Mouse (Mus musculus): ENCODE measurements at regions not wholly inside any gene's neighbourhood (a gene's known extent, or its start where the extent isn't known, plus 50 kb on each side); places are given as distances from the start of the nearest gene placed in this dataset.
"Not testable (repeated sequence)": the region's sequence is repeated elsewhere in the genome, so short reads cannot be mapped to it uniquely, and the experiment has no call there.

GRCm38 (mm10) chr5:129256136-129256535, 159.6 kb downstream of the Adgrd1 start:
- no peak for DNase-seq (ENCODE audit: low spot score)

DNA sequence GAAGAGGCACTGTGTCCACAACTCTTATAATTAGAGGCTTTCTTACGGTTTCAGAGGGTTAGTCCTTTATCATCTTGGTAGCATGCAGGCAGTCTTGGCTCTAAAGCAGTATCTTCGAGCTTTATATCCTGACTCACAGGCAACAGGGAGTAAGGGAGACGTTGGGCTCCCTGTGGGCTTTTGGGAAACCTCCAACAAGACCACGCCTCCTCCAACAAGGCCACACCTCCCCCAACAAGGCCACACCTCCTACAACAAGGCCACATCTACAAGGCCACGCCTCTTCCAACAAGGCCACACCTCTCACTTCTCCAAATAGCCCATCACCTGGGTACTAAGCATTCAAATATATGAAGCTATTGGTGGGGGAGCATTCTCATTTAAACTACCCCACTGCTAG, 160.7 kb downstream of the Adgrd1 start:
- no peak for DNase-seq (ENCODE audit: low spot score)

DNA sequence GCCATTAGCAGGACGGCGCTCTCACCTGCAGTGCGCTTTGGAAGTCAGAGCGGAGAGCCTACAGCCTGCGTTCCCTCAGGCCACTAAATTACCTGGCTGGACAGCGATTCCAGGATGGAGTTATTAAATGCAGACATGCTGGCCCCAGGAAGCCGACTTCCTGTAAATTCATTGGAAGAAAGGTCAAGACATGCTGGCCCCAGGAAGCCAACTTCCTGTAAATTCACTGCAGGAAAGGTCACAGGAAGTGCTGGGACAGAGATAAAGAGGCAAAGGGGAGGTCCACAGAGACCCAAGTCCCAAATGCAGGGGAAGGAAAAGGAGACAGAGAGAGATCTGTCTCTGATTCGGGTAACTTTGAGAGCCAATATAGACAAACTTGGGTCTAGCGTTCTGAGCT, 164.1 kb downstream of the Adgrd1 start:
- DNase-seq (ENCODE audit: low spot score): peak; percentile 71

DNA sequence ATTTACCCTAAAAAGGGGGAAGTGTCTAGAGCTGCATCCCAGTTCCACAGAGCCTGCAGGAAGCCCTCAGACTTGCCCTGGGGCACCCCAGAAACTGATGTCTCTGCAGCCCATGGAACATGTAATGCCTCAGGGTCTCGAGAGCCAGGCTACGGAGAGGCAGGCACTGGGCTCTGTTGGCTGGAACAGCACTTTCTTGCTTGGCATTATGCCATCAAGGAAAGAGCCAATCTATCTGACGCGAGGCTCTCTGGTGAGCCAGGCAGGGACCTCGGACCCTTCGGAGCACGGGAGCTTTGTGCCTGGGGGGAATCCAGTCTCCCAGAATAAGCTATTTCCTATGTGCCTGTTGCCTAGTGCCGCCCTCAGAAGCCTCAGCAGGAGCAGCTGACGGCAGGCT, 166.6 kb downstream of the Adgrd1 start:
- DNase-seq (ENCODE audit: low spot score): no peak

- no peak for DNase-seq (ENCODE audit: low spot score)
Observed at GRCm38 (mm10) chr5:129264363-129264762, 167.8 kb downstream of the Adgrd1 start.

DNA sequence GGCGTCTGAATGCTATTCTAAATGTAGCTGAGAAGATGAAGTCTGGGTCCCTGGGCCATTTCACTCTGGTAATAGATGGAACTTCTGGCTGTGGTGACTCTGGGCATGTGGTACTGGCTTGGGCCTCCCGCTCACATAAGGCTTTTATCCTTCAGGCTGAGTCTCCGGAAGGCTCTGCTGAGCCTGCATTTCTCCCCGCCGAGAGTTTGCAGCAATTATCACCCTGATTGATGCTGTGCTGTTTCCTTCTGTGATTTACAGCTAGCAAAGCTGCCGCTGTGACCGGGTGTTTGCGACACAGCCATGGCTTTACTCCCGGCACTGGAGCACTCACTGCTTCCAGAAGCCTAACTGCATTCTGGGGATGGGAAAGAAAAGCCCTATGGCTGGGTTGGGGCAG, 171.9 kb downstream of the Adgrd1 start:
- no peak for DNase-seq (ENCODE audit: low spot score)

DNA sequence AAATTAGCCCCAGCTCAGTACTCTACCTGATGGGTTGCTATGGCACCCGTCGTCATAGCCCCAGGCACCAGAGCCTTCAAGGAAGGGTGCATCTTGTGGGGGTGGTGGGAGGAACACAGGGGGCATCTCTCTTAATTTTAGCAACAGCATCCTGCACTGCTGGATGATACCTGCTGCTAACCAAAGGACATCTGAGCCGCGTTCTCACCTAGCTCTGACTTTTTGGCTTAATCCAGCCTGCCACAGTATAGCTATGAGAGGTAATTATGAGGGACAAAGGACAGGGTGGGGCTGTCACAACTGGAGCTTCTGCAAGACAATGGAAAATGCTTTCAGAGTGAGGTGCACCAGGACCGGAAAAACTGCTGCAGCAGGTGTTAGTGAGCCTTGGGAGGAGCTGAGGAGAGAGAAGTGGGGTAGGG, 173.5 kb downstream of the Adgrd1 start:
- DNase-seq (ENCODE audit: low spot score): no peak

GRCm38 (mm10) chr5:129281406-129281805, 184.9 kb downstream of the Adgrd1 start:
- DNase-seq (ENCODE audit: low spot score): no peak

DNA sequence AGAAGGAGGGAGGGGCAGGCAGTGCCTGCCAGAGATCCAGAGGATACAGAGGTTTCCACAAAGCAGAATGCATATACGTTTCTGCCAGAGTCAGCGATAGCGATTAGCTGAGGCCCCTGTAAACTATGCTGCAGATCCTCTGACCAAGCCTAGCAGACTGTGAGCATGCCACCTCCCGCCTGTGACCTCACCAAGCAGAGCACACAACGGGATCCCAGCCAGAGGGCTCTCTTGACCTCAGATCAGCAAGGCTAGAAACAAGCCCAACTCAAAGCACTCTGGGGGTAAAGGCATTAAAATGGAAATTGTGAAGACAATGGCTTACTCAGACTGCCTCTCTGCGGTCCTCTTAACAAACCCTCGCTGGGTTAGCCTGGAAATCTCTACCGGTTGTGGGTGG, 185.6 kb downstream of the Adgrd1 start:
- no peak for DNase-seq (ENCODE audit: low spot score)

- DNase-seq (ENCODE audit: low spot score): no peak
Observed at GRCm38 (mm10) chr5:129282826-129283225, 186.3 kb downstream of the Adgrd1 start.

DNA sequence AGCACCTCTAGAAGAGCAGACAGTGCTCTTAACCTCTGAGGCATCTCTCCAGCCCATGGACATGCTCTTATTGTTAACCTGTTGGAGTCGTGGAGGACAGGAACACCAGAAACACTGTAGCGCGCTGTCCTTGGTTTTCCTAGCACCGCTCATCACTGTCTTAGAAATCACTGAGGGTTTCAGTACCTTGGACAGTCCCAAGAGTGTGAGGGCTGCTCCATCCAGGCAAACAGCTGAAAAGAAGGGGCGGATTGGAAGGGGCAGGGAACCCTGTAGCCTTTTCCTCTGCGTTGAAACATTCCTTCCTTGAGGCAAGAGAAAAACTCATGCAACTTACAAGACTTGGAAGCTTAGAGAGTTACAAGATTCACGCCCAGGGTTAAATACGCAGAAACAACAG, 190.9 kb downstream of the Adgrd1 start:
- DNase-seq (ENCODE audit: low spot score): no peak

DNA sequence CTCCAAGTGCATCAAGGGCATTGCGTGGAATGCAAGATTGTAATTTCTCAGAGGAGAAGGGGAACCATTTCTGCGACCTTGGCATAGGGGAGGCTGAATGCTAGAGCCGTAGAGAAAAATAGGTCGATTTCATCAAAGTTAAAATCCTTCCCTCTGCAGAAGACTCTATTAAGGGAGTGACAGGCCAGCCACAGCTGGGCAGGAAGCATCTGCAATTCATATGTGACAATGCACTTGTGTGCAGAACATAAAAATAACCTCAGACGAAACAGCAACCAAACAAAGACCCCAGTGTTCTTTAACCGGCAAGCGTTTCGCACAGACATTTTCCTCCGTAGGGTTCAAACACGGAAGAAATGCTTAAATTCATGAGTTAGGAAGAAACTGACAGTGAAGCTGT, 196.3 kb downstream of the Adgrd1 start:
- DNase-seq (ENCODE audit: low spot score): not testable (repeated sequence)

GRCm38 (mm10) chr5:129294861-129295542, 198.5 kb downstream of the Adgrd1 start:
- not testable (repeated sequence) for DNase-seq (ENCODE audit: low spot score)

DNA sequence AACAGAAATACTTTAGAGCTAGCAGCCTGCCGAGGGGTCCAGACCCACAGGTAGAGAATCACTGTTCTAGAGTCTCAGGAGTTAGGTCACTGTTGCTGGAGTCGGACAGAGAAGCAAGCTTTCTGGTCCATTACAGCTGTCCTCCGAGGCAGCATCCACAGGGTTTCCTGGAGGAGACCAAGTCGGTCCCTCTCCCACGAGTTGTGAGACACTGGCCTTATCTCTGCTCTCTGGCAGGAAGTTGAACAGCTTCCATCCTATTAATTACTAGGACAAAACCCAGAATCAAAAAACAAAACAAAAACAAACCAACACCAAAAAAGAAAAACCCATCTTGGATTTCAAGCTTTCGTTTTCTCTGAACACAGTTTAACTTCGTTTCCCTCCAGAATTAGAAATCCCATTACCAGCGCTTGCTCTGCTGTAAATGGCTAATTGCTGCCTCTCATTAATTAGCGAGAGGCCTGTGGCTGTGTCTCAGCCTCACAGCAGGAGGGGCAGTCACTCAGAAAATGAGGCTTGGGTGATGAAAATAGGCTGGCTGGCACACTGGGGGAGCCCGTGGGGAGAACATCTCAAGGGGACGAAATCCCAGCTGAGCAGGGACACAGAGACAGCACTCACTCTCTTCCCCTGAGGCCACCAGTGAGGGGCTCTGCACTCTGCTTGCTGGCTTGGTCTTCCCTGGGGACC, 201.3 kb downstream of the Adgrd1 start:
- no peak for DNase-seq (ENCODE audit: low spot score)

DNA sequence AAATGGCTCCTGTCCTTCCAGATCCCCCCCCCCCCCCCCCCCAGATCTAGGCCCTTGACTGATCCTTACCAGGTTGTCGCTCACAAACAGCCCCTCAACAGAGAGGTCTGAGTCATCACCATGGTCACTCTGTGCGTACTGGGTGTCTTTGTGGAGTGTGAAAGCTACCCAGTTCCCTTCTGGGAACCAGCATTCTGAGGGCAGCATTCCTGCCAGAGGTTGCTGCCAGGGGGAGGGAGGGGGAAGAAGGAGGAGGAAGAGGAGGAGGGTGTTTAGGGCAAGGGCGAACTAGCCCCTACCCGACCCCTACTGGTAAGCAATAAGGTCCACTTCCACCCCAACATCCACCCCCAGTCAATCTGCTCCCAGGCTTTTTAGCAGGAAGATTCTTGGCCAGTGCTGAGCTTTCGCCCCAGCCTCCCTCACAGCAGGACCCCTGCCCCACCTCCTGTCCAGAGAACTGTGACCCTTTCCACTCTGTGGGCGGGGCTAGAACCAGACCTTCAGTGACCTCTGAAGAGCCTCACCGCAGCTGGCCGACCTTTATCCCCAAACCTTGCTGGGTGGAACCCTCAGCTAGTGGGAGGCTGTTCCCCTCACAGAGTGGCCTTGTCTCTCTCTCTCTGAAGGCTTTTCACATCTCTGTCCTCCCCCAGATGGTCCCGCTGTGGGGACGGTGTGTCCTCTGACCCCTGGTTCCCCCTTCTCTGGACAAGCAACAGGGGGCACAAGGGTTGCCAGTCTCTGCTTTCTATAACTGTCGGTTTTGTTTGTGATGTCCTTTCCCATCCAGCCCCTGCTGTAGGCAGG, 202.2 kb upstream of the Sfswap start:
- DNase-seq (ENCODE audit: low spot score): no peak

DNA sequence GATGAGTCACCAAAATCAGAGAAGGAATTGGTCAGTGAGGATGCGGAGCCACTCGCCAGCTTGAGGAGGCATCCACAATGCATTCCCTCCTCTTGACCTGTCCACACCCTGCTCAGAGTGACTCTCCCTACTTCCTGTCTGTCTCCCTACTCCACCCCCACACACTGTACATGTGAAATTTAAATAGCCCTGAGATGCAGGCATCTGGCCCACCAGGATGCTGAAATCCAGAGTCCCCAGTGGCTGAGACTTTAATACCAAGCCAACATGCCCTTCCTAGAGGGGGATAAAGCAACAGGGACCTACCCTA, 201.6 kb upstream of the Sfswap start:
- no peak for DNase-seq (ENCODE audit: low spot score)

DNA sequence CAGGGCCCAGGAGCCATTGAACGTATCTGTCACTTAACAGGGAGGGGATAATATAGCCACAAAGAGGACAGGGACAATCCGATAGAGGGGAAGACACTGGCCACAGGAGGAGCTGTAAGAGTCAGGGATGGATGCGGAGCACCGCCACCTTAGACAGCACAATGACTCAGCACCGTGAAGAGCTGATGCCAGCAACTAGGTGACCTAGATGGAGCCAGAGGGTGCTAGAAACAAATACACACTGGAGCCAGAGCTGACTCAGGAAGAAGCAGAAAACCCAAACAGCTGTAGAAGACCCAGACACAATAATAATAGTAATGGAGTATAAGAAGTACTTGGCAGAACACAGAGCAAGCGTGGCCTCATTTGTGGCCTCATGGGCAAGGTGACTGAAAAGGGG, 200.6 kb upstream of the Sfswap start:
- DNase-seq (ENCODE audit: low spot score): no peak

DNA sequence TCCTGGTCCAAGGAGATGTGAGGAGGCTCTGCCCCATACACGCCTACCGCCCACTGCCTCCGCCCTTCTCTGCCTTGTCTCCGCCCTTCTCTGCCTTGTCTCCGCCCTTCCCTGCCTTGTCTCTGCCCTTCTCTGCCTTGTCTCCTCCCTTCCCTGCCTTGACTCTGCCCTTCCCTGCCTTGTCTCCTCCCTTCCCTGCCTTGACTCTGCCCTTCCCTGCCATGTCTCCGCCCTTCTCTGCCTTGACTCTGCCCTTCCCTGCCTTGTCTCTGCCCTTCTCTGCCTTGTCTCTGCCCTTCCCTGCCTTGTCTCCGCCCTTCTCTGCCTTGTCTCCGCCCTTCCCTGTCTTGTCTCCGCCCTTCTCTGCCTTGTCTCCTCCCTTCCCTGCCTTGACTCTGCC, 185.4 kb upstream of the Sfswap start:
- no peak for DNase-seq (ENCODE audit: low spot score)

GRCm38 (mm10) chr5:129331094-129331523, 169.9 kb upstream of the Sfswap start:
- DNase-seq (ENCODE audit: low spot score): no peak

- no peak for DNase-seq (ENCODE audit: low spot score)
Observed at GRCm38 (mm10) chr5:129332014-129332413, 169.0 kb upstream of the Sfswap start.

- DNase-seq (ENCODE audit: low spot score): no peak
Observed at GRCm38 (mm10) chr5:129338511-129338910, 162.5 kb upstream of the Sfswap start.

DNA sequence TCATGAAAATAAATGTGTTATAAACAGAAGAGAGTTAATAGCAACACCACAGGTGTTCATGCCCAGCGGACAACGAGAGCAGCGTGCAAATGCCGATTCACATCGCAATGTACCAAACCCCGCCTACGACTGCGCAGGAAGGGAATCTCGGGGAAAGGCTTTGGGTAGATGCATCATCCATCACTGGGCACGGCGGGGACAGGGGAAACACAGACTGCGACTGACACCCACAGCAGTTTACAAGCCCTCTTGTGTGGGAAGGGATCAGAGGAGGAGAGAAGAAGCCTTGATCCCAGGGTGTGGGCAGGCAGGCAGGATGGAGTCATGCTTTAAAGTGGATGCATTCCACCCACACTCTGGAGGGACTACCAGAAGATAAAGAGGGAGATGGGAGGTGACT, 157.0 kb upstream of the Sfswap start:
- DNase-seq (ENCODE audit: low spot score): no peak

DNA sequence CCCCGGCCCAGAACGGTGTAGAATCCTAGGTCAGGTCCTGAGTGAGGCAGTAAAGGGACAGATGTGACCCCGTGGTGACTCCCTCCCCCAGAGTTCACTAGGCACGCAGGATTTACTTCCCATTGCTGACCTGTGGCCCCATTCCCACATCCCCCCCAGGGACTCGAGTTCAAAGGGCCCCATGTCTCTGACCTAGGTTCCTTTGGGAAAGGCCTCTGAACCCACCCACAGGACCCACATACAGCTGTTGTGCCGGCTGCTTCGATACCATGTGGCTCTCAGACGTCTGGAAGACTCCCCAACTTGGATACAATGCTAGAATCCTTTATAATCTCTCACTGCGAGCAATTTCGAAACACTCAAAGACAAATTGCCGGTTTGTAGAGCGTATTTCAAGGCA, 151.0 kb upstream of the Sfswap start:
- DNase-seq (ENCODE audit: low spot score): no peak
